Mouse (Mus musculus) stomach, postnatal 0 days (tissue): ENCODE results near the gene Slc26a10. TPM values are rescaled to one million over a fixed set of nuclear protein-coding genes. Genes with fewer than 3 reads are reported as not detected.
"Not testable (repeated sequence)": the region's sequence is repeated elsewhere in the genome, so short reads cannot be mapped to it uniquely, and the experiment has no call there.

ENCODE experiments used
- ATAC-seq: fragments of 200-750 bp; cut with Nextera tagmentation; 2 replicates; pipeline ENCODE4 v1.8.0; 2017; ENCODE audit not compliant: low FRiP score, low TSS enrichment
- DNase-seq: peaks from one replicate; pipeline ENCODE4 v3.0.0-alpha.2; 2016; ENCODE audit warnings: low spot score
- H3K27ac ChIP-seq: fragments of 300-500 bp; sonication (generic); replicated peaks from 2 replicates; pipeline ENCODE4 v1.5.1; 2014; ENCODE audit warnings: mild to moderate bottlenecking, control low read depth
- H3K27me3 ChIP-seq: fragments of 300-500 bp; sonication (generic); 2 replicates; pipeline ENCODE4 v1.6.1; 2014; ENCODE audit warnings: low read length; ENCODE audit not compliant: control insufficient read depth, insufficient read depth
- H3K36me3 ChIP-seq: fragments of 300-500 bp; sonication (generic); 2 replicates; pipeline ENCODE4 v1.6.1; 2014; ENCODE audit warnings: low read length, mixed read lengths; ENCODE audit not compliant: control insufficient read depth, insufficient read depth
- H3K4me1 ChIP-seq: fragments of 300-500 bp; sonication (generic); replicated peaks from 2 replicates; pipeline ENCODE4 v1.6.1; 2014; ENCODE audit warnings: antibody characterized with exemption; ENCODE audit not compliant: control insufficient read depth, insufficient read depth
- H3K4me2 ChIP-seq: fragments of 300-500 bp; sonication (generic); replicated peaks from 2 replicates; pipeline ENCODE4 v1.6.1; 2014; ENCODE audit warnings: low read depth, mild to moderate bottlenecking, control low read depth, moderate library complexity
- H3K4me3 ChIP-seq: fragments of 300-500 bp; sonication (generic); 2 replicates; pipeline ENCODE4 v1.5.1; 2014; ENCODE audit warnings: low read depth, low read length, control low read depth
- H3K9ac ChIP-seq: fragments of 300-500 bp; sonication (generic); 2 replicates; pipeline ENCODE4 v1.6.1; 2014; ENCODE audit warnings: mild to moderate bottlenecking, low read length, control low read depth, mixed read lengths
- H3K9me3 ChIP-seq: fragments of 300-500 bp; sonication (generic); 2 replicates; pipeline ENCODE4 v1.6.1; 2016; ENCODE audit warnings: low read length; ENCODE audit not compliant: control insufficient read depth
- CTCF ChIP-seq: IDR thresholded peaks from 2 replicates; pipeline ENCODE4 v1.5.1; 2016; ENCODE audit warnings: antibody characterized with exemption, low read depth, mild to moderate bottlenecking, moderate library complexity
- EP300 ChIP-seq: optimal IDR thresholded peaks from 2 replicates; pipeline ENCODE3; 2016; ENCODE audit warnings: antibody characterized with exemption
- WGBS: fragments of 180-500 bp; shearing (Covaris S2); extraction: QIAGEN DNeasy Blood & Tissue Kit; methylation state at CpG from one replicate; pipeline ENCODE4 v1.1.7; 2014; 5-methylcytosine and 5-hydroxymethylcytosine counted together
- polyA plus RNA-seq: library from polyadenylated mRNA; unstranded; fragments of >200 nt; fragmentation: Nextera tagmentation; extraction: Ambion mirVana; gene quantifications from 2 replicates; pipeline ENCODE4 v1.2.1, GENCODE M21; 2015

Slc26a10 gene
- polyA plus RNA-seq, 1 experiment from 2014 or later, result 0.70 TPM

DNA sequence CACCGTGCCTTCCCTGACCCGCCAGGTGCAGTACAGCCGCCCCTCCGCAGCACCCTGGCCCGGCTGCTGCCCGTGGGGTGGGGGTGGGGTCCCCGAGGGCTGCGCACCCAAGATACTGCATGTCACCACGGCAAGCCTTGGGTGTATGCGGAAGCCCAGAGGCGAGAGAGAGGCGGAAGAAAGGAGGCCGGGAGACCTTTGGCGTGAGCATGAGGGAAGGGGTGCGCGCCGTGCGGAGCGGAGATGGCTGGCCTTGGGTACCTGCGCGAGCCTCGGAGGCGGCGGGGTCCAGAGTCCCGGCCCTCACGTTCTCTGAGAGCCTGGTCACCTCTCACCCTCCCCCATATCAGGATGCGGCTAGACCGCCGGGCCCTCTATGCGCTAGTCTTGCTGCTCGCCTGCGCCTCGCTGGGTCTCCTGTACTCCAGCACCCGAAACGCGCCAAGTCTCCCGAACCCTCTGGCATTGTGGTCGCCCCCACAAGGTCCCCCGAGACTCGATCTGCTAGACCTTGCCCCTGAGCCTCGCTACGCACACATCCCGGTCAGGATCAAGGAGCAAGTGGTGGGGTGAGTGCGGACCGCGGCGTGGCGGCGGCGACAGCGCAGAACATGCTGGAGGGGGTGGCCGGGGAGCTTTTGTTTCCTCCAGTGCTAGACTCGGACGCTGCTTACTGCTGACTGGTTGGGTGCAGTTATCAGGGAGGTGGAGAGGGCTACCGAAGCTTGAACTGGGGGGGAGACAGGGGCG, 14.6 kb downstream of the Slc26a10 start:
- Histone ChIP-seq H3K27me3 (no peaks in the 10 kb centered on the region), H3K27ac (peak overlapping the region; percentile 88), H3K9ac (peak overlapping the region; percentile 77), H3K36me3 (no peaks in the 10 kb centered on the region), H3K9me3 (no peaks in the 10 kb centered on the region), H3K4me2 (peak overlapping the region; percentile 99), H3K4me3 (peak overlapping the region; percentile 61), H3K4me1 (0 out of 2 replicates have a peak, but pooled peaks cover 6% of the 10 kb centered on the region)
- peak; percentile 55 for ATAC-seq
- under 1% methylated on average over 50 of the region's 56 CpGs for WGBS
- TF ChIP-seq EP300 (no peak), CTCF (0 out of 2 replicates have a peak, but pooled peaks have one; percentile 1)
- DNase-seq, result peak; percentile 73

DNA sequence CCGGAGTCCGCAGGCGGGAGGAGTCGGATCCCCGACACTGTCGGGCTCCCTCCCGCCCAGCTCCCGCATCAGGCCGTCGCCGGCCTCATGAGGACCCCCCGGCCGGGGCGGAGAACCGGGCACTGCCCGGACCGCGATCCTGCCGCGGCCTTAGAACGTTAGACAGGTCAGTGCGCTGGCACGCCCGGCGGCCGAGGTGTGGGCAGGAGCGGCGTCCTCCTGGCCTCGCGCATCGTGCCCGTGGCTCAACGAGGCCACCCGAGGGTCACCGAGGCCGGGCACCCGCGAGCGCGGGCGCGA, 15.1 kb downstream of the Slc26a10 start:
- Histone ChIP-seq H3K36me3 (no peaks in the 10 kb centered on the region), H3K4me3 (peak overlapping the region; percentile 61), H3K4me2 (peak overlapping the region; percentile 99), H3K27ac (peak overlapping the region; percentile 88), H3K9ac (peak overlapping the region; percentile 77), H3K27me3 (no peaks in the 10 kb centered on the region), H3K9me3 (no peaks in the 10 kb centered on the region), H3K4me1 (0 out of 2 replicates have a peak, but pooled peaks cover 4% of the 10 kb centered on the region)
- WGBS, result under 1% methylated on average over 20 of the region's 42 CpGs
- TF ChIP-seq EP300 (no peak), CTCF (no peak)
- ATAC-seq, result no peak; the same call in none of the 2 replicates
- no peak for DNase-seq

DNA sequence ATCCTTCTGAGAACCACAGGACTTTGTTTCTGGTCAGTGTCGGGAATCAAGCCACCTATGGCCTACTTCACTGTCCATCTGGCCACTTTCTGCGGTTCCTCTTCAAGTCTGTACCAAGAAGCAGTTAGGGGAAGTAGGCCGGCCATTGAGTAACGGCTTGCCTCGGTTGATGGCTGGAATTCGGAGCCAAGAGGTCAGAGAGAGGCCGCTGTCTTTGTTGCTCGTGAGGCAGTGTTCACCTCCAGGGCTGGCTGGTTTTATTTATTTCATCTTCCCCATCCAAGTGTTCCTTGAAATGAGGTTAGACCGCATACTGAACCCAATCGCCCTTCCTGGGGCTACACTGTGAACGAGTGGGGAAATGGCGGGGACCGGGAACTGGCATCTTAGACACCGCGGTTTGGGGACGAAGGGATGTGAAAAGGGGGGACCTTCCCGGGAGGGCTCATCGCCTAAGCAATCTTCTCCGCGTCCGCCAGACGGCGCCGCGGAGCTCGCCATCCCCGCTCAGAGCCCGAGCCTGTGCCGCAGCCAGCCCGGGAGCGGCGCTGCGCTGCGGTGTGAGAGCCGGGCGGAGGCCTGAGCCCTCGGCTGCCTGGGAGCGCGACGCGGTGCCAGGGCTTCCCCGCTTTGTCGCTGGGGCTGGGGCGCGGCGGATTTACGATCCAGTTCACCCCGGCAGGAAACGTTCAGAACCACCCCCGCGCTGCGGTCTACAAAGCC, 15.7 kb downstream of the Slc26a10 start, which contains the start of gene B4galnt1:
TSS of gene B4galnt1 (plus strand) at position 595 of the 723 bp plus-strand sequence.
- ATAC-seq, result peak; percentile 83
- H3K4me1 ChIP-seq, result 0 out of 2 replicates have a peak, but pooled peaks cover 4% of the 10 kb centered on the region
- H3K9me3 ChIP-seq, result no peaks in the 10 kb centered on the region
- 5% methylated on average over 37 of the region's 52 CpGs for WGBS
- DNase-seq, result peak; percentile 87
- peak within 1 kb of the TSS; percentile 77 for H3K9ac ChIP-seq
- peak within 1 kb of the TSS; percentile 99 for H3K4me2 ChIP-seq
- H3K36me3 ChIP-seq, result no peaks in the 10 kb centered on the region
- peak within 1 kb of the TSS; percentile 61 for H3K4me3 ChIP-seq
- no peak for TF ChIP-seq EP300
- TF ChIP-seq CTCF, result peak; percentile 86
- no peaks in the 10 kb centered on the region for H3K27me3 ChIP-seq
- peak within 1 kb of the TSS; percentile 88 for H3K27ac ChIP-seq

DNA sequence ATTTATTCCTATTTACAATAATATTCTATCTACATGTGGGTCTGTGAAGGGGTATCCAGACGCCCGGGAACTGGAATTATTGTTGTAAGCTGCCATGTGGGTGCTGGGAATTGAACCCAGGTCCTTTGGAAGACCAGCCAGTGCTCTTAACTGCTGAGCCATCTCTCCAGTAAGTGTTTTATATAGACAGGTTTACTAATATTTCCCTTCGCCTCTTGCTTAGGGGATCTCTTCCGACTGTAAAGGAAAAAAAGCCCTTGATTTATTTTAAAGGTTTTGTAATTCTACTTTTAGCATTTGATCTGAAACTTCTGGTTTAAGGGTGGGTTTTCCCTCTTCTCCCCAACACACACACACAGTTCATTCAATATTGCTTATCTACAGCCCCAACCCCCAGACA, 16.3 kb downstream of the Slc26a10 start:
- no peaks in the 10 kb centered on the region for H3K36me3 ChIP-seq
- H3K4me2 ChIP-seq, result no peak overlapping the region
- ATAC-seq (no peak), DNase-seq (no peak)
- no peak overlapping the region for H3K4me3 ChIP-seq
- H3K27me3 ChIP-seq, result no peaks in the 10 kb centered on the region
- no peak overlapping the region for H3K27ac ChIP-seq
- H3K9ac ChIP-seq, result no peak overlapping the region
- no peaks in the 10 kb centered on the region for H3K9me3 ChIP-seq
- whole genome bisulfite sequencing, result 91% methylated on average over 4 of the region's 4 CpGs
- 0 out of 2 replicates have a peak, but pooled peaks cover 4% of the 10 kb centered on the region for H3K4me1 ChIP-seq
- no peak for TF ChIP-seq EP300
- no peak for TF ChIP-seq CTCF

DNA sequence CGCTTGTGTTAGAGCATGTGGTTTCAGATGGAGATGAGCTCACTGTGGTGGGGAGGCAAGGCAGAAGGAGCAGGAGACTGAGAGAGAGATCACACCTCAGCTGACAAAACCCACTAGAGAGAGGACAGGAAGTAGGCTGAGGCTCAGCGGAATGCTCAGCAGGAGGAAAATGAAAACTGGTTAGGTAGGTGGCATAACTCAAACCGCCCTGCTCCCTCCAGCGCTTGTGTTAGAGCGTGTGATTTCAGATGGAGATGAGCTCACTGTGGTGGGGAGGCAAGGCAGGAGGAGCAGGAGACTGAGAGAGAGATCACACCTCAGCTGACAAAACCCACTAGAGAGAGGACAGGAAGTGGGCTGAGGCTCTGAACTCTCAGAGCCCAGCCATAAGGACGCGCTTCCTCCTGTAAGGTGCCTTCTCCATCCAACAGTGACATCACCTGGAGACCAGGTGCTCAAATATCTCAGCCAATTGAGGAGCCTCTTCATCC, 17.6 kb downstream of the Slc26a10 start:
- H3K27me3 ChIP-seq, ATAC-seq, H3K4me3 ChIP-seq, H3K9ac ChIP-seq, H3K4me2 ChIP-seq, H3K27ac ChIP-seq, H3K9me3 ChIP-seq, H3K4me1 ChIP-seq, DNase-seq, H3K36me3 ChIP-seq: not testable (repeated sequence)
- WGBS, result 42% methylated on average over 7 of the region's 7 CpGs

DNA sequence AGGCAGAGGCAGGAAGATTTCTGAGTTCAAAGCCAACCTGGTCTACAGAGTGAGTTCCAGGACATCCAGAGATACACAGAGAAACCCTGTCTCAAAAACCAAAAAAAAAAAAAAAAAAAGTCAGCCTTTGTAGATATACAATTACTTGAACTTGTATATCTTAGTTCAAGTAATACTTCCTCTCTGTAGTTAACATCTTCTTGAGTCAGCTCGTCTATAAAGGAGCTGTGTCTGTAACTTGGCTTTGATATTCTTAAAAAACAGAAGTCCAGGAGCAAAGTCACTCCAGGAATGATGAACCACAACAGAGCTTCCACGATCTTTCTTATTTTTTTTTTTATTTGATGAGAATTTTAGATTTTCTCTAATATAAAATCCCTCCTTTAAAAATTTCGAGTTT, 19.7 kb downstream of the Slc26a10 start:
- H3K4me3 ChIP-seq, result no peak overlapping the region
- no peaks in the 10 kb centered on the region for H3K36me3 ChIP-seq
- H3K27me3 ChIP-seq, result no peaks in the 10 kb centered on the region
- WGBS, result 70% methylated on average over 3 of the region's 3 CpGs
- no peaks in the 10 kb centered on the region for H3K9me3 ChIP-seq
- no peak overlapping the region for H3K27ac ChIP-seq
- no peak for DNase-seq
- 0 out of 2 replicates have a peak, but pooled peaks cover 4% of the 10 kb centered on the region for H3K4me1 ChIP-seq
- ATAC-seq, result no peak
- H3K4me2 ChIP-seq, result no peak overlapping the region
- H3K9ac ChIP-seq, result no peak overlapping the region
- TF ChIP-seq CTCF, result no peak
- no peak for TF ChIP-seq EP300
